ENCODE assay signal across 8 mouse cellular contexts in genomic region chr8:94330733-94331132, GRCm38 (mm10). TPM values are rescaled to one million over a fixed set of nuclear protein-coding genes. Genes with fewer than 3 reads are reported as not detected.
DNase-seq lines count a peak whose midpoint lies in the region; ATAC-seq and TF ChIP-seq lines count a peak whose summit lies in the region.

No protein-coding gene starts in this region.

- H3K27ac ChIP-seq in kidney, adult 2 months (ENCODE audit: insufficient read depth, low read depth, low read length) = peak overlapping the region; percentile 6
- no peak overlapping the region for H3K27ac ChIP-seq in embryonic facial prominence, embryonic 13.5 days
- no peak overlapping the region for H3K27ac ChIP-seq in hindbrain, postnatal 0 days
- H3K27ac ChIP-seq in liver, embryonic 14.5 days = no peak overlapping the region
- H3K27ac ChIP-seq in neural tube, embryonic 12.5 days = no peak overlapping the region

- no peaks in the 10 kb centered on the region for H3K27me3 ChIP-seq in kidney, adult 2 months (replicated peaks; ENCODE audit: control insufficient read depth, insufficient read depth, low read length)
- H3K27me3 ChIP-seq in embryonic facial prominence, embryonic 13.5 days = no peaks in the 10 kb centered on the region; the same call in 1 of the 2 replicates
- no peaks in the 10 kb centered on the region for H3K27me3 ChIP-seq in hindbrain, postnatal 0 days (ENCODE audit: insufficient read depth, low read length)
- H3K27me3 ChIP-seq in liver, embryonic 14.5 days (ENCODE audit: control insufficient read depth, insufficient read depth, low read length) = no peaks in the 10 kb centered on the region
- no peaks in the 10 kb centered on the region for H3K27me3 ChIP-seq in neural tube, embryonic 12.5 days (replicated peaks)

- H3K4me2 ChIP-seq in embryonic facial prominence, embryonic 13.5 days = no peak overlapping the region
- no peak overlapping the region for H3K4me2 ChIP-seq in hindbrain, postnatal 0 days (ENCODE audit: low read depth, low read length)
- no peak overlapping the region for H3K4me2 ChIP-seq in liver, embryonic 14.5 days (ENCODE audit: low read depth)
- no peak overlapping the region for H3K4me2 ChIP-seq in neural tube, embryonic 12.5 days (replicated peaks)

- ATAC-seq in embryonic facial prominence, embryonic 13.5 days (ENCODE audit: insufficient number of reproducible peaks, insufficient read depth, low FRiP score, low TSS enrichment, low read depth) = 0 out of 2 replicates have a peak, but pooled peaks have one; percentile 13
- ATAC-seq in hindbrain, postnatal 0 days = peak; percentile 73
- ATAC-seq in liver, embryonic 14.5 days (ENCODE audit: insufficient read depth) = 0 out of 2 replicates have a peak, but pooled peaks have one; percentile 31
- peak; percentile 76; the same call in 1 of the 2 replicates for ATAC-seq in neural tube, embryonic 12.5 days (ENCODE audit: low FRiP score, low read depth)

- no peaks in the 10 kb centered on the region for H3K36me3 ChIP-seq in kidney, adult 2 months (ENCODE audit: control insufficient read depth, insufficient read depth, low read length)
- no peaks in the 10 kb centered on the region for H3K36me3 ChIP-seq in embryonic facial prominence, embryonic 13.5 days
- no peaks in the 10 kb centered on the region for H3K36me3 ChIP-seq in hindbrain, postnatal 0 days (ENCODE audit: insufficient read depth, low read length)
- no peaks in the 10 kb centered on the region for H3K36me3 ChIP-seq in liver, embryonic 14.5 days (replicated peaks; ENCODE audit: control insufficient read depth, insufficient read depth, low read depth)
- H3K36me3 ChIP-seq in neural tube, embryonic 12.5 days = no peaks in the 10 kb centered on the region

- TF ChIP-seq CTCF in kidney, adult 2 months (conservative IDR thresholded peaks at IDR 0.05; ENCODE audit: insufficient read depth, insufficient read length, low read depth, low read length) = peak; percentile 84
- peak; percentile 96 for TF ChIP-seq CTCF in hindbrain, postnatal 0 days (IDR thresholded peaks at IDR 0.05; ENCODE audit: low read depth)
- peak; percentile 88 for TF ChIP-seq CTCF in liver, embryonic 14.5 days (IDR thresholded peaks at IDR 0.05; ENCODE audit: low read depth)

- H3K9me3 ChIP-seq in embryonic facial prominence, embryonic 13.5 days = no peaks in the 10 kb centered on the region
- H3K9me3 ChIP-seq in hindbrain, postnatal 0 days (ENCODE audit: low read length) = no peaks in the 10 kb centered on the region
- no peaks in the 10 kb centered on the region for H3K9me3 ChIP-seq in liver, embryonic 14.5 days (ENCODE audit: control insufficient read depth, low read length)
- H3K9me3 ChIP-seq in neural tube, embryonic 12.5 days = no peaks in the 10 kb centered on the region

- DNase-seq in kidney, adult 2 months = peak; percentile 70
- no peak for DNase-seq in kidney, adult 11 months
- peak; percentile 79 for DNase-seq in ZHBTc4 (ENCODE audit: low read depth, low spot score)
- DNase-seq in hindbrain, postnatal 0 days (ENCODE audit: low spot score) = peak; percentile 87
- DNase-seq in liver, embryonic 14.5 days (ENCODE audit: low read depth in 3 of 3, low spot score in 3 of 3) = peak; percentile 41 to 51 (median 44)
- no peak for DNase-seq in right cerebral cortex, postnatal 36 days (ENCODE audit: low spot score in 2 of 2)

- no peak overlapping the region for H3K9ac ChIP-seq in embryonic facial prominence, embryonic 13.5 days
- no peak overlapping the region for H3K9ac ChIP-seq in hindbrain, postnatal 0 days (replicated peaks; ENCODE audit: low read length)
- H3K9ac ChIP-seq in liver, embryonic 14.5 days (replicated peaks) = no peak overlapping the region
- no peak overlapping the region for H3K9ac ChIP-seq in neural tube, embryonic 12.5 days

- H3K4me3 ChIP-seq in kidney, adult 2 months (ENCODE audit: insufficient read depth, low read depth, low read length) = peak overlapping the region; percentile 34; the same call in 1 of the 2 replicates
- no peak overlapping the region for H3K4me3 ChIP-seq in embryonic facial prominence, embryonic 13.5 days
- no peak overlapping the region for H3K4me3 ChIP-seq in hindbrain, postnatal 0 days (ENCODE audit: low read length)
- H3K4me3 ChIP-seq in liver, embryonic 14.5 days (ENCODE audit: insufficient read depth in 1 of 2, low read depth in 2 of 2, low read length in 2 of 2) = no peak overlapping the region
- H3K4me3 ChIP-seq in neural tube, embryonic 12.5 days = no peak overlapping the region

- no peak for TF ChIP-seq EP300 in liver, embryonic 14.5 days (IDR thresholded peaks at IDR 0.05; ENCODE audit: low read depth)

- no peak for TF ChIP-seq POLR2A in kidney, adult 2 months (IDR thresholded peaks at IDR 0.05; ENCODE audit: low read depth, low read length)

- WGBS in kidney, adult 2 months = 22% methylated on average over 4 of the region's 4 CpGs
- 33% methylated on average over 4 of the region's 4 CpGs for WGBS in embryonic facial prominence, embryonic 13.5 days
- 36% methylated on average over 4 of the region's 4 CpGs for WGBS in hindbrain, postnatal 0 days
- WGBS in liver, embryonic 14.5 days (ENCODE audit: insufficient replicate concordance) = 23% methylated on average over 4 of the region's 4 CpGs
- 35% methylated on average over 4 of the region's 4 CpGs for WGBS in neural tube, embryonic 12.5 days

- H3K4me1 ChIP-seq in kidney, adult 2 months (ENCODE audit: control insufficient read depth, insufficient read depth, low read length) = no peaks in the 10 kb centered on the region
- H3K4me1 ChIP-seq in embryonic facial prominence, embryonic 13.5 days = peaks cover 3% of the 10 kb centered on the region; the same call in 1 of the 2 replicates
- H3K4me1 ChIP-seq in hindbrain, postnatal 0 days (ENCODE audit: insufficient read depth, low read length) = no peaks in the 10 kb centered on the region
- H3K4me1 ChIP-seq in liver, embryonic 14.5 days (replicated peaks; ENCODE audit: control insufficient read depth in 2 of 2, insufficient read depth in 2 of 2, low read length in 1 of 2) = no peaks in the 10 kb centered on the region
- no peaks in the 10 kb centered on the region for H3K4me1 ChIP-seq in neural tube, embryonic 12.5 days

RNA-seq across cellular contexts. Expression of gene Slc12a3, which starts 1.7 kb away (rescaled TPM):
- 600 and 1,070 TPM in 2 replicates for polyA plus RNA-seq in kidney, adult 2 months (2012; rRNA removed)
- polyA plus RNA-seq in embryonic facial prominence, embryonic 13.5 days (2015; fragmentation: Nextera tagmentation; extraction: Ambion mirVana) = 0.14 TPM in 1 of 2 replicates, not detected in the other
- total RNA-seq in hindbrain, postnatal 0 days (2014; rRNA removed) = 0.05 TPM in 1 of 2 replicates, not detected in the other
- polyA plus RNA-seq in hindbrain, postnatal 0 days (2015; fragmentation: Nextera tagmentation; extraction: Ambion mirVana) = 0.06 and 0.21 TPM in 2 replicates
- polyA plus RNA-seq in liver, embryonic 14.5 days (2012; rRNA removed) = 0.01 TPM in 1 of 2 replicates, not detected in the other
- polyA plus RNA-seq in liver, embryonic 14.5 days (2014; fragmentation: Nextera tagmentation; extraction: Ambion mirVana) = 0.11 TPM in 1 of 2 replicates, not detected in the other
- polyA plus RNA-seq in neural tube, embryonic 12.5 days (2016; fragmentation: Nextera tagmentation; extraction: Ambion mirVana) = 0.13 and 0.19 TPM in 2 replicates

RNA-seq across cellular contexts. Expression of gene Herpud1, which starts 55.5 kb away (rescaled TPM):
- 417 and 537 TPM in 2 replicates for polyA plus RNA-seq in kidney, adult 2 months (2012; rRNA removed)
- polyA plus RNA-seq in embryonic facial prominence, embryonic 13.5 days (2015; fragmentation: Nextera tagmentation; extraction: Ambion mirVana) = 56.1 and 63.7 TPM in 2 replicates
- 87.1 and 87.9 TPM in 2 replicates for total RNA-seq in hindbrain, postnatal 0 days (2014; rRNA removed)
- polyA plus RNA-seq in hindbrain, postnatal 0 days (2015; fragmentation: Nextera tagmentation; extraction: Ambion mirVana) = 65.2 and 65.6 TPM in 2 replicates
- polyA plus RNA-seq in liver, embryonic 14.5 days (2012; rRNA removed) = 41.8 and 46.7 TPM in 2 replicates
- polyA plus RNA-seq in liver, embryonic 14.5 days (2014; fragmentation: Nextera tagmentation; extraction: Ambion mirVana) = 83.2 and 86.5 TPM in 2 replicates
- 52.6 and 55.5 TPM in 2 replicates for polyA plus RNA-seq in neural tube, embryonic 12.5 days (2016; fragmentation: Nextera tagmentation; extraction: Ambion mirVana)

Comparison
In these comparisons a context has a peak if more than half of its experiments do, and no peak if none do; other contexts are left out.
1. DNase-seq: peak in kidney, adult 2 months (single experiment), ZHBTc4 (single experiment), hindbrain, postnatal 0 days (single experiment) and liver, embryonic 14.5 days (3 of 3); none in kidney, adult 11 months (single experiment) and right cerebral cortex, postnatal 36 days (0 of 2).
2. ATAC-seq: peak in every context shown above with its lines; median percentile 76 in neural tube, embryonic 12.5 days; 73 in hindbrain, postnatal 0 days; 31 in liver, embryonic 14.5 days; 13 in embryonic facial prominence, embryonic 13.5 days.
3. RNA of gene Slc12a3, which starts 1.7 kb away (polyA plus RNA-seq): 600 to 1,070 TPM in kidney, adult 2 months; 0.06 to 0.21 TPM in hindbrain, postnatal 0 days, 0.13 to 0.19 TPM in neural tube, embryonic 12.5 days, 0.14 TPM in embryonic facial prominence, embryonic 13.5 days and 0.01 to 0.11 TPM in liver, embryonic 14.5 days; every median in the first group is over 100 times any median in the second.
4. Peak in every context shown above with its lines, with median percentiles within 50 percentile points of each other: CTCF ChIP-seq.